9 mouse cellular contexts compared by ENCODE assay signal in genomic region chr14:16840951-16841596, GRCm38 (mm10). TPM values are rescaled to one million over a fixed set of nuclear protein-coding genes. Genes with fewer than 3 reads are reported as not detected.
DNase-seq lines count a peak whose midpoint lies in the region; ATAC-seq and TF ChIP-seq lines count a peak whose summit lies in the region.
"Had no signal": no experiment of that assay in that cellular context is flagged by ENCODE, and none has a peak within 500 bp of the region (broad histone marks: within the 10 kb centered on the region; RNA-seq: fewer than 3 reads in every experiment).

No protein-coding gene starts in this region.

- no peak overlapping the region for H3K4me2 ChIP-seq in kidney, embryonic 16.5 days (replicated peaks; ENCODE audit: low read depth, low read length)

- peak; percentile 77 for DNase-seq in kidney, adult 2 months
- DNase-seq in adrenal gland, postnatal 14 days = peak; percentile 34
- DNase-seq in cerebellum, postnatal 14 days = peak; percentile 73 to 84
- DNase-seq in kidney, postnatal 14 days = peak; percentile 70
- peak; percentile 31 to 72 for DNase-seq in lung, postnatal 4 days
- no peak for DNase-seq in liver
- DNase-seq in B cell, adult 2 months = no peak

- ATAC-seq in kidney, embryonic 16.5 days (ENCODE audit: low FRiP score, low TSS enrichment) = no peak

- no peak for TF ChIP-seq CTCF in kidney, adult 2 months (conservative IDR thresholded peaks at IDR 0.05; ENCODE audit: insufficient read depth, insufficient read length, low read depth, low read length)

- no peaks in the 10 kb centered on the region for H3K9me3 ChIP-seq in kidney, embryonic 16.5 days (ENCODE audit: low read length)
- H3K9me3 ChIP-seq: megakaryocyte, embryonic 14.5 days had no signal

- no peak for TF ChIP-seq POLR2A in kidney, adult 2 months (IDR thresholded peaks at IDR 0.05; ENCODE audit: low read depth, low read length)

- no peaks in the 10 kb centered on the region for H3K27me3 ChIP-seq in kidney, adult 2 months (replicated peaks; ENCODE audit: control insufficient read depth, insufficient read depth, low read length)
- H3K27me3 ChIP-seq in kidney, embryonic 16.5 days (ENCODE audit: insufficient read depth, low read length) = no peaks in the 10 kb centered on the region
- H3K27me3 ChIP-seq: megakaryocyte, embryonic 14.5 days had no signal

- no peak overlapping the region for H3K4me3 ChIP-seq in kidney, adult 2 months (ENCODE audit: insufficient read depth, low read depth, low read length)
- H3K4me3 ChIP-seq in kidney, embryonic 16.5 days (ENCODE audit: low read length) = no peak overlapping the region
- H3K4me3 ChIP-seq: megakaryocyte, embryonic 14.5 days had no signal

- no peaks in the 10 kb centered on the region for H3K36me3 ChIP-seq in kidney, adult 2 months (ENCODE audit: control insufficient read depth, insufficient read depth, low read length)
- no peaks in the 10 kb centered on the region for H3K36me3 ChIP-seq in kidney, embryonic 16.5 days (ENCODE audit: insufficient read depth, low read length)

- H3K4me1 ChIP-seq in kidney, adult 2 months (ENCODE audit: control insufficient read depth, insufficient read depth, low read length) = no peaks in the 10 kb centered on the region
- no peaks in the 10 kb centered on the region for H3K4me1 ChIP-seq in kidney, embryonic 16.5 days (ENCODE audit: insufficient read depth, low read length)

- WGBS in kidney, adult 2 months = 51% methylated on average over 8 of the region's 8 CpGs
- WGBS in kidney, embryonic 16.5 days = 68% methylated on average over 8 of the region's 8 CpGs

- no peak overlapping the region for H3K9ac ChIP-seq in kidney, embryonic 16.5 days (replicated peaks; ENCODE audit: low read length)

- no peak overlapping the region for H3K27ac ChIP-seq in kidney, adult 2 months (ENCODE audit: insufficient read depth, low read depth, low read length)
- no peak overlapping the region for H3K27ac ChIP-seq in kidney, embryonic 16.5 days (ENCODE audit: low read length)

RNA-seq across cellular contexts. Expression of gene Rarb, which starts 22.1 kb away (rescaled TPM):
- polyA plus RNA-seq in kidney, adult 2 months (2012; rRNA removed) = 7.5 and 10.7 TPM in 2 replicates
- polyA plus RNA-seq in kidney, embryonic 16.5 days (2015; fragmentation: Nextera tagmentation; extraction: Ambion mirVana) = 31.2 and 31.4 TPM in 2 replicates
- 15.2 and 15.4 TPM in 2 replicates for total RNA-seq in adrenal gland, postnatal 14 days (2021)

Comparison
In these comparisons a context has a peak if more than half of its experiments do, and no peak if none do; other contexts are left out.
1. DNase-seq: peak in kidney, adult 2 months (single experiment), adrenal gland, postnatal 14 days (single experiment), cerebellum, postnatal 14 days (2 of 2), kidney, postnatal 14 days (single experiment) and lung, postnatal 4 days (2 of 2); none in liver (single experiment) and B cell, adult 2 months (0 of 2).